In genomic region chr2:122375391-122375991, GRCm38 (mm10) we compare ENCODE assay signal across 8 mouse cellular contexts. TPM values are rescaled to one million over a fixed set of nuclear protein-coding genes. Genes with fewer than 3 reads are reported as not detected.
A peak's percentile ranks its signal among the peaks of the same experiment; 100 is the strongest.
DNase-seq lines count a peak whose midpoint lies in the region; TF ChIP-seq lines count a peak whose summit lies in the region.

No protein-coding gene starts in this region.

- no peaks in the 10 kb centered on the region for H3K36me3 ChIP-seq in megakaryocyte, embryonic 14.5 days (replicated peaks; ENCODE audit: low read length)

- peaks cover 28% of the 10 kb centered on the region for H3K4me1 ChIP-seq in megakaryocyte, embryonic 14.5 days

- peaks cover under 1% of the 10 kb centered on the region for H3K27me3 ChIP-seq in megakaryocyte, embryonic 14.5 days (replicated peaks)

- intact Hi-C loops in gastrocnemius, adult 2 months (cut with DNase I): loop anchor here (5.0 to 10.0 kb wide), 2 partner anchors 259 to 367 kb away; partner anchors contain the start of gene AA467197

- peak overlapping the region; percentile 90 for H3K4me3 ChIP-seq in gastrocnemius, adult 2 months
- peak overlapping the region; percentile 98 for H3K4me3 ChIP-seq in megakaryocyte, embryonic 14.5 days (replicated peaks)

- peak overlapping the region; percentile 92 for H3K27ac ChIP-seq in gastrocnemius, adult 2 months

- peak; percentile 91 for DNase-seq in WW6 (ENCODE audit: low read depth, low spot score)
- peak; percentile 88 to 98 for DNase-seq in cerebellum, postnatal 4 days (ENCODE audit: low spot score in 2 of 2)
- peak; percentile 94 for DNase-seq in gastrocnemius, adult 2 months
- DNase-seq in hindlimb bud, embryonic 11.5 days (ENCODE audit: extremely low spot score, low read depth, low spot score): peak; percentile 100
- DNase-seq in left cerebral cortex, adult 8-10 months (ENCODE audit: low spot score in 2 of 2): peak; percentile 94 to 95
- DNase-seq in right cerebral cortex, postnatal 10 days (ENCODE audit: low spot score in 2 of 2): peak; percentile 97
- DNase-seq in urinary bladder, postnatal 25 days (ENCODE audit: low spot score): peak; percentile 88

- no peak for TF ChIP-seq CTCF in gastrocnemius, adult 2 months (IDR thresholded peaks at IDR 0.05)

- H3K9me3 ChIP-seq in megakaryocyte, embryonic 14.5 days: no peaks in the 10 kb centered on the region

RNA-seq across cellular contexts. Expression of gene Shf, which starts 6.5 kb away (rescaled TPM):
- 1 to 10 TPM; 2.1 to 2.9 TPM for total RNA-seq in gastrocnemius, adult 2 months (2021)
- total RNA-seq in left cerebral cortex, adult 8-10 months (2022): 10 to 100 TPM; 60.1 to 71.6 (median 71.0) TPM
- 16.9 and 40.0 TPM in 2 replicates for polyA plus RNA-seq in megakaryocyte, embryonic 14.5 days (2012; ENCODE audit: insufficient read depth, low replicate concordance)

RNA-seq across cellular contexts. Expression of gene Slc28a2, which starts 50.8 kb away (rescaled TPM):
- 1 to 10 TPM; 5.6 to 9.9 TPM for total RNA-seq in gastrocnemius, adult 2 months (2021)
- total RNA-seq in left cerebral cortex, adult 8-10 months (2022): under 1 TPM in 3 of 4 experiments, not detected in 1; 0.25 to 0.54 (median 0.30) TPM
- polyA plus RNA-seq in megakaryocyte, embryonic 14.5 days (2012; ENCODE audit: insufficient read depth, low replicate concordance): 0.03 TPM in 1 of 2 replicates, not detected in the other

Comparison
In these comparisons a context has a peak if more than half of its experiments do, and no peak if none do; other contexts are left out.
1. Peak in every context shown above with its lines: DNase-seq, H3K4me3 ChIP-seq and H3K27ac ChIP-seq.
2. RNA of gene Shf, which starts 6.5 kb away (total RNA-seq): 60.1 to 71.6 TPM in left cerebral cortex, adult 8-10 months; 2.1 to 2.9 TPM in gastrocnemius, adult 2 months; every median in the first group is over 10 times any median in the second.
3. RNA of gene Slc28a2, which starts 50.8 kb away (total RNA-seq): 5.6 to 9.9 TPM in gastrocnemius, adult 2 months; 0.25 to 0.54 TPM in left cerebral cortex, adult 8-10 months; every median in the first group is over 4 times any median in the second.